Mouse (Mus musculus) ES-Bruce4 (cell line): ENCODE data around the gene Raf1.

Source experiments
- EP300 ChIP-seq: IDR thresholded peaks from 2 replicates; pipeline ENCODE4 v1.6.1; 2011; ENCODE audit warnings: low read depth, low read length; ENCODE audit not compliant: insufficient read depth
- POLR2A ChIP-seq: IDR thresholded peaks from one replicate; pipeline ENCODE4 v1.8.1; 2011; ENCODE audit warnings: low read length; ENCODE audit not compliant: insufficient read depth

- TF ChIP-seq POLR2A (no peak), EP300 (no peak)
These were observed 24.3 kb upstream of the Raf1 start for GRCm38 (mm10) chr6:115700778-115701177.
